Mouse (Mus musculus) left cerebral cortex, postnatal 10 days (tissue): ENCODE data around the gene Rinl. TPM values are rescaled to one million over a fixed set of nuclear protein-coding genes. Genes with fewer than 3 reads are reported as not detected.

ENCODE experiments used
- DNase-seq, 2 experiments: peaks; one replicate each; pipeline ENCODE4 v3.0.0; 2021 to 2022; ENCODE audit warnings: low spot score in 2 of 2, mixed read lengths in 1 of 2; ENCODE audit errors: extremely low spot score in 1 of 2
- intact Hi-C: fragments of 180-260 bp; cut with DNase I; formaldehyde crosslinking; loops from one replicate; pipeline ENCODE4 v1.15.1; 2025
- total RNA-seq, 2 experiments: library from RNA; stranded (reverse); gene quantifications; 2 replicates each; pipeline ENCODE4 v1.2.3; 2021

The Rinl gene
- total RNA-seq, 2 experiments from 2014 or later, result 0.83 to 3.5 TPM

DNA sequence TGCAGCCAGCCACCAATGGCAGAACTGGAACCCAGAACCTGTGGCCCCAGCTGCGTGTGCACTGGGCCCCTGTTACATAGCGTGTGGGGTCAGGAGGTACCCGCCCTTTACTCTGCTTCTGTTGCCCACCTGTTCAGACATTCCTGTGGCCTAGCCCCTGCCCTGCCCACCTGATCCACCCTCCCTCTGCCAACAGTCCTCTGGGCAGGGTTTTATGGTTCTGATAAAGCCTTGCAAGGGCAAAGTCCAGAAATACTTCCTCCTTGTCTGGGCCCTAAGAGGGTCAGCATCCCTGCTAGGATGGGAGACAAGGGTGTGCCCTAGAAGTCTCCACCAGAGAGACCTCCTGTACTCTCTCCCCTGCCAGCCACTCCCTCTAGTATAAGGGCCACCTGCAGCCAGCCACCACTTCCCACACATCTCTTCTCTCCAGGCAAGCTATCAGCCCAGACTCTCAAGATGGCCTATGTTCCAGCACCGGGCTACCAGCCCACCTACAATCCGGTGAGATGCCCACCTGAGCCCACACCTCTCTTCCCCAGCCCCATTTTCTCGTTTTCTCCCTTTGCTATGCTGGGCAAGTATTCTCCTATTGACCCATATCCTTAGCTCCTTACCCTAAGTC, 45.1 kb downstream of the Rinl start, which contains the start of gene Lgals4:
TSS of gene Lgals4 (plus strand) at position 132 of the 625 bp plus-strand sequence.
- intact Hi-C loops, result no loop called here
- DNase-seq, result no peak

DNA sequence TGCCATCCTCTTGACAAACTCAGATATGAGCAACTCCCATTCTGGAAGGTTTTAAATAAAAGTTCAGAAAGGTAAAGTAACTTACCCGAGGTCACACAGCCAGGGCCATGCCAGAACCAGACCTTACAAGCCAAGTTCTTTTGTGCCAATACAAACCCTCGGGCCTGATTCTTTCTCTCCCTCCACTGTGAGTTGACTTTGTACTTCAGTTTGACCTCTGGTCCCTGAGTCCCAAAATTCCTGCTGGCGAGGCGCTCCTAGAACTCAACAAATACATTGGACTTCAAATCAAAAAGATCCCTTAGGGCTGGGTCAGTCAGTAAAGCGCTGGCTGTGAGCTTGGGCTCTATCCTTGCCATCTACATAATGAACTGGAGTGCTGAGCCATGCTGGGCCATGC, 48.2 kb downstream of the Rinl start:
- intact Hi-C loops, result no loop called here
- DNase-seq, result no peak

DNA sequence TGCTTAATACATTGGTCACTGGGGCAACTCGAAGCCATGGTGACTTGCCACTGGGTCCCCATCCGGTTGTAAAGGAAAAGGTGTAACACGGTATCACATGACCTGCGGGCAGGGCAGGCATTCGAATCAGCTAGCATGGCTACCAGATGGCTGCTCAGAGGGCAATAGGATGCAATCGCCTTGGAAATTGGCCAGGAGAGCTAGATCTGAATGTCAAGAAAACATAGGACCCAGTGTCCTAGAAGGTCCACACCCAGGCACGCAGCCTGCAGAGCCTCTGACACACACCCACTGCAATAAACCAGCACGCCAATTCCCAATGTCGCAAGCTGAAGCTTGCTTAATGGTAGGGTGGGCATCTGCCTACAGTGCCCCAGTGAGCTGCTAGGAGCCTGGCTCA, 49.6 kb downstream of the Rinl start:
- intact Hi-C loops, result no loop called here
- DNase-seq, result no peak

DNA sequence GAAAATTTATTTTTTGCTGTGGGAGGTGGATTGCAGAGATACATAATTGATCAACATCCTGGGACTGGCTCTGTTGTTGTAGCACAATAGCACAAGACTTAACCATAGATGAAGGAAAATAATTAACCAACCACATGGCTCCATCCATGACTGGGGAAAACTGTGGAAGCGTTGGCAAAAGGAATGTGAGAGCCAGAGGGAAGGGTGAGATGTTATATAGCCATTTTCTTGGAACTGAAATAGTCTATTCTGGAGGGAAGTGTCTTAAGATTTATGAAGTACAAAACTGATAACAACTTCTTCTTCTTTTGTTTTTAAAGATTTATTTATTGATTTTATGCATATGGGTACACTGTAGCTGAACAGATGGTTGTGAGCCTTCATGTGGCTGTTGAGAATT, 58.5 kb downstream of the Rinl start:
- intact Hi-C loops, result no loop called here
- no peak for DNase-seq

Other genes with a start within 250 kb of the Rinl start
- not detected for gene Sycn, start 248.1 kb upstream of the Rinl start, total RNA-seq
- under 1 TPM in 1 of 2 experiments, not detected in 1; 0.21 TPM for gene Nccrp1, start 241.7 kb upstream of the Rinl start, total RNA-seq
- 10 to 100 TPM; 55.9 to 58.4 TPM for gene Samd4b, start 190.8 kb upstream of the Rinl start, total RNA-seq
- gene Pak4, start 190.8 kb upstream of the Rinl start, total RNA-seq, result 1 to 10 TPM; 7.7 to 8.2 TPM
- 1 to 10 TPM in 1 of 2 experiments, under 1 TPM in 1; 0.55 to 1.8 TPM for gene Acp7, start 157.6 kb upstream of the Rinl start, total RNA-seq
- 10 to 100 TPM; 16.0 to 19.8 TPM for gene Fbxo27, start 96.1 kb upstream of the Rinl start, total RNA-seq
- 1 to 10 TPM; 1.5 to 2.5 TPM for gene Fbxo17, start 72.2 kb upstream of the Rinl start, total RNA-seq
- 10 to 100 TPM; 53.9 to 54.7 TPM for gene Mrps12, start 47.1 kb upstream of the Rinl start, total RNA-seq
- 10 to 100 TPM; 15.6 to 16.0 TPM for gene Sars2, start 47.0 kb upstream of the Rinl start, total RNA-seq
- gene Ccer2, start 32.8 kb upstream of the Rinl start, total RNA-seq, result 1 to 10 TPM in 1 of 2 experiments, under 1 TPM in 1; 0.45 to 1.4 TPM
- 100 to 1,000 TPM; 131 to 154 TPM for gene Sirt2, start 22.2 kb upstream of the Rinl start, total RNA-seq
- gene Nfkbib, start 21.5 kb upstream of the Rinl start, total RNA-seq, result 10 to 100 TPM; 34.7 to 39.6 TPM
- 100 to 1,000 TPM; 459 to 475 TPM for gene Hnrnpl, start 19.6 kb downstream of the Rinl start, total RNA-seq
- gene Ech1, start 36.2 kb downstream of the Rinl start, total RNA-seq, result 10 to 100 TPM; 40.8 to 43.3 TPM
- 1 to 10 TPM; 2.4 to 2.7 TPM for gene Lgals4, start 44.9 kb downstream of the Rinl start, total RNA-seq
- 1 to 10 TPM in 1 of 2 experiments, not detected in 1; 1.6 TPM for gene Lgals7, start 74.9 kb downstream of the Rinl start, total RNA-seq
- gene Capn12, start 92.5 kb downstream of the Rinl start, total RNA-seq, result under 1 TPM; 0.53 to 0.69 TPM
- gene Actn4, start 173.4 kb downstream of the Rinl start, total RNA-seq, result 100 to 1,000 TPM; 151 to 160 TPM
- 100 to 1,000 TPM; 171 to 178 TPM for gene Eif3k, start 192.9 kb downstream of the Rinl start, total RNA-seq
- gene Map4k1, start 193.1 kb downstream of the Rinl start, total RNA-seq, result 1 to 10 TPM; 5.8 to 6.0 TPM